Mouse (Mus musculus) gastrocnemius, postnatal 4 days (tissue): ENCODE measurements at regions not wholly inside any gene's neighbourhood (a gene's known extent, or its start where the extent isn't known, plus 50 kb on each side); places are given as distances from the start of the nearest gene placed in this dataset.

ENCODE experiments used
- DNase-seq, 2 experiments: peaks; one replicate each; pipeline ENCODE4 v3.0.0; 2021 to 2022; ENCODE audit warnings: low spot score in 2 of 2, mixed read lengths in 2 of 2

DNA sequence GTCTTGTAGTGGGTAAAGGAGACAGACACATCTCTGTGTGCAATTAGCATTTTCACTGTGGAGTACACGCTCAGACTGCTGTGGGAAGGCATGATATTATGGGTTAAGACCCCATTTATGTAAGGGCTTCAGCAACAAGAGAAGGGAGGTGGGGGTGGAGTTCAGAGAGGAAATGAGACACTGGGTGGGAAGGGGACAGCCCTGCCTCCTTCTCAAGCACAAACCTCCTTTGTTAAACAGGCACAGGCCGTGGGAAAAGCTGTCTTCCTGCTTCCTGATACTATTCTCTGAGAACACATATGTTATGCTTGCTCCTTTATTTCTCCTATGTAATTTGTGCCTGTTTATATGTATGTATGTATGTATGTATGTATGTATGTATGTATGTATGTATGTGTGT lies 237.4 kb upstream of the Cxcr4 start:
- no peak for DNase-seq

DNA sequence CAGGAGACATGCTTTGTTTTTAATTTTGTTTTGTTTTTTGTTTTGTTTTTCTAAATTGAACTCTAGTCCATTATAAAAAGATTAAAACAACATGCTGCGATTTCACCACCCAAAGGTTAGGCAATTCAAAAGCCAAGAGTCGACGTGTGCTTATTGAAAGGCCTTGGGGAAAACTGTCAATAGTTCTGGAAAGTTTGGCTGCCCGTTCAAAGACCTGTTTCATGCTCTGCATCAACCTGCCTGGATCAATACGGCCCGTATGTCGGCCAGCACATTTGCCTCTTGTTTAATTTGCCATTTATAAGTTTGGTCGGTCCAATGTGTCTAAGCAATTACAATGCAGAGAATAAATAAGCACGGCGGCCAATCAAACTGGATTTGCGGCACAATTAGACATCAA lies 234.3 kb upstream of the Cxcr4 start:
- DNase-seq: no peak

DNA sequence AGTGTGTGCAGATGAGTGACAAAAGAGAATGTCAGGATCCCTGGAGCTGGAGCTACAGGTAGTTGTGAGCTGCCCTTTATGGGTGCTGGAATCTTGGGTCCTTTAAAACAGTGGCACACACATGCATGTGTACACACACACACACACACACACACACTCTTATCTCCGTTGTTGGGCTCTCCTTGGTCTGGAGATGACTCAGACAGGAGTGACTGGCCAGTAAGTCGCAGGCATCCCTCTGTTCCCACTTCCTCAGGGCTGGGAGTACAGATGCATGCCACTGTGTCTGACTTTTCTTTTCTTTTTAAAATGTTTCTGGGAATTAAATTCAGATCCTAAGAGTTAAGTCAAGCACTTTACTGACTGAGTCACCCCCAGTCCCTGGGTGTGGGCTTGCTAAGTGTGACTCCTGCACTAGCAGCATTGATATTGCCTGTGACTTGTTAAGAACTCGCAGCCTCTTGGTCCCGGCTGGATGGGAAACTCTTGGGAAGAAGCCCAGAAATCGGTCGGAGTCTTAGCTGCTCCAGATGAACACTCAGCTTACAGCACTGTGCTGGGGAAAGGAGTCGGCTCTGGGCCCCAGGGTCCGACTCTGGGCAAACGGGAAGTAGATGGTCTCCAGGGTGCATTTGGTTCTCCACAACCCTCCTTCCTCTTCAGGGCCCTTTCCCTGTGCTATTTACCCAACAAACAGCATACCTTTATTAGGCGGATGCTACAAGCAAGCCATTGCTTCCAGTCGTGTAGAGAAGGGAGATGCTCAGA lies 233.0 kb upstream of the Cxcr4 start:
- DNase-seq: no peak

DNA sequence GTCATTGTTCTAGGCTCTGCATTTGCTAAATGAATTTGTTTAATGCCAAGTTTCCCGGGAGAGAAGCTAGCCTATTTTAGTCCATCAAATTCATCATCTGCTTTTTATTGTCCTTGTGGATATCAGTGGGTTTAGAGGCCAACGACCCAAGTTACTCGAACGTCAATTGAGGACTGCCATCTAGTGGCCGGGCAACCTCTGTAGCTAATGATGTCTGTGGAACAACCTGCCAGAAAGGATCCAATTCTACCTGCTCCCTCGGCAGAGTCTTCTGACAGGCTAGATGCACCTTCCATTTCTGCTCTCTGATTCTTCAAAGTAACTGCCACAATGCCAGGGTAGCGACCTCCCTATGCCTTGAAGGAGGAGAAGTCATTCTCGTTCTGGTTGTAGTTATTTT lies 232.1 kb upstream of the Cxcr4 start:
- peak; percentile 34 to 73 for DNase-seq

DNA sequence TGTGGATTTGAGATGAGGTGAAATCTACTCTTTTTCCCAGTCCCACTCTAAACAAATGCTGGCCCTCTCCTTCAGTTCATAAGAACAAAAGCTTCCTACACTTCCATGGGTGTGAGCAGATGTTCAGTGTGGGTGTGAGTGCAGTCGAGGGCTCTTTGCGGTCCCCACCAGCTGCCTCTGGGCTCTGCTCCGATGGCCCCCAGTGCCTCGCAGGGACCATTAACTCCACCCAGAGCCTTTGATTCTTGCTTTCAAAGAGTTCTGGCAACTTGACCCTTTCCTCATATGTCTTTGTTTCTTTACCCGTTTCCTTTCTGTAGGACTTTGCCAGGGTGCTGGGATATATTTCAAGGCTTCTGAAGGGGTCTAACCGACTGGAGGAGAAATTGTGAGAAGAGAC lies 229.9 kb upstream of the Cxcr4 start:
- no peak for DNase-seq

DNA sequence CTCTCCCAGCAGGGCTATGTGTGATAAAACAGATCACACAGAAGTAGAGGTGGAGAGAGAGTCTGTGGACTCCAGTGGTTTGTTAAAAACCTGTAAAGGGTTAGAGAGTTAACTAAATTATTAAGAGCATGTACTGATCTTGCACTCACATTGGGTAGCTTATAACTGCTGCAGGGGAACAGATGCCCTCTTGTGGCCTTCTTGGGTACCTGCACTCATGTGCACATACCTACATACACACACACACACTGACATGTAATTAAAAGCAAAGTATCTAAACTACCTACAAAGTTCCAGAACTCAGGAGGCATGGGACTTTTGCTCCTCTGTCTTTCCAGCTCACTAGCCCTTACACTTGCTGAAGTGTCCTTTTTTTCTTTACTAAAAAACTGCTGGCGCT lies 228.4 kb upstream of the Cxcr4 start:
- DNase-seq: no peak

DNA sequence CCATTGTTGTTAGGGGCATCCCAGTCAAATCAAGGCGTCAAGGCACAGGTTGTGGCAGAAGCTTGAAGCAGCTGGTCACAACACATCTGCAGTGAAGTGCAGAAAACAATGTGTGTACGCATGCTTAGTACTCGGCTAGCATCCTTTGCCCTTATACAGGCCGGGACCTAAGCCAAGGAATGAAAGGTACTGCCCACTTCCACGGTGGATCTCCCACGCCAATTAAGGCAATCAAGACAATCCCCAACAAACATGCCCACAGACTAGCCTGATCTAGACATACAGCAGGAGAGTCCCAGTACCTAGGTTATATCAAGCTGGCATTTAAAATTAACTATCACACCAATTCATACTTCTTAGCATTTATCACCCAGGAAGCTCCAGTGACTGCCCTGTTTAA lies 227.5 kb upstream of the Cxcr4 start:
- no peak for DNase-seq

DNA sequence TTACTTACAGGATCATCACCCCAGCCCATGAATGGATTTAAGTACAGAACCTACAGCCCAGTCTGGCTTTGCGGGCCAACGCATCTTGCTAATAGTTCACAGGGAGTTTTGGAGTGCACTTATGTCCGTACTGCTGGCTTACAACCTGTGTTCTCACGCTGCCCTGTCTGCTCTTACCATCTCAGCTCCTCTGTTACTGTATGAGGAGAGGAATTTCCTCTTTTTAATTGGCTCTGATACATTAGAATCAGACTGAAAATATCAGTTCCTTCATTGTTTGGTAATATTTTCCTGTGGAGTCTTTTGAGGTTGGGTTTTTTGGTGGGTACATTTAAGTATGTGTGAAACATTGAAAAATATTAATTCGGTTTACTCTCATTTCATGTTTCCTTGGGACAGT lies 221.3 kb upstream of the Cxcr4 start:
- DNase-seq: no peak

DNA sequence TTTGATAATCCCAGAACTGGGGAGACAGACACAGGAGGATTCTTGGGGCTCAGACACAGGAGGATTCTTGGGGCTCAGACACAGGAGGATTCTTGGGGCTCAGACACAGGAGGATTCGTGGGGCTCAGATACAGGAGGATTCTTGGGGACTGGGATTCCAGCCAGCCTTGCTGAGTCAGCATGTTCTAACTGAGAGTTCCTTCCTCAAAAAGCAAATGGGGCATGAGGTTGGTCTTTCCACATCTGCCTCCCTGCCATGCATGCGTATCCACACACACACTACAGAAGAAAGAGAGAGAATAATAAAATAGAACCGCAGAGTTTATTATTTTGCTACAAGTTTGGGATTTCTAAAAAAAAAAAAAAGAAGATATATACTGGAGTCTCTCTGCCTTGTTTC lies 218.8 kb upstream of the Cxcr4 start:
- DNase-seq: no peak

DNA sequence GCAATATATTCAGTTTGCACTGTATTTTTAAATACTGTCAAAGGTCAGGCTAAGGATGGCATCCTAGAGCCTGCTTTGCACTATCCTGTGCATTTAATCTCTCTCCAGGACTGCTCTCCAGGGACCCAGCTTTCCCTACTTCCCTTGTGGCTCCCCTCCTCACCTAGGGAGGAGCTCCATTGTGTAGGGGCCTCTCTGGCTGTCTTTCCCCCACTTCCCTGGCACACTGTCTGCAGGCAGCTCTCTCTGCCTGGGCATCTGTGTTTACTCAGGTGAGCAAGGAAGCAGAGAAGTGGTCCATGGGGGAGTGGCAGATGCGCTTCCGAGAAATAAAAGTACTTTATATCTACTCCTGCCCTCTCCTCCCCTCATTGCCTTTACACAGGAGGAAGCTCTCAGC lies 218.0 kb upstream of the Cxcr4 start:
- DNase-seq: no peak

DNA sequence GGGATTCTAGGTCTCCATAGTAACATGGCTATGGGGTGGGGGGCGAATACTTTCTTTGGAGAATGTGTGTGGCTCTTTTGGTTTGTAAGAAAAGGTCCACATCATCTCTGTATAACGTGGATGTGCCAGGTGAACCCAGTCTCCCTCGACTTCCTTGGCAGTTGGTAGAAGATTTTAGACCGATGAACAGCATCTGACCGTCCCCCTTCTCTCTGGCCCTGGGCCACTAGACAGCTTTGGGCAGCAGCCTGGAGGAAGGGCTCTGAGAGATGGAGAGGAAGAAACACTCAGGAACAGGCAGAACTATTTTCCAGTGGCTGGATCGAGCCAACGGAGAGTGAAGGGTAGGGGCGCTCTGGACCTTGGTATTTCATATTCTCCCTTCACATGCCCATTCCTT lies 217.5 kb upstream of the Cxcr4 start:
- no peak for DNase-seq

DNA sequence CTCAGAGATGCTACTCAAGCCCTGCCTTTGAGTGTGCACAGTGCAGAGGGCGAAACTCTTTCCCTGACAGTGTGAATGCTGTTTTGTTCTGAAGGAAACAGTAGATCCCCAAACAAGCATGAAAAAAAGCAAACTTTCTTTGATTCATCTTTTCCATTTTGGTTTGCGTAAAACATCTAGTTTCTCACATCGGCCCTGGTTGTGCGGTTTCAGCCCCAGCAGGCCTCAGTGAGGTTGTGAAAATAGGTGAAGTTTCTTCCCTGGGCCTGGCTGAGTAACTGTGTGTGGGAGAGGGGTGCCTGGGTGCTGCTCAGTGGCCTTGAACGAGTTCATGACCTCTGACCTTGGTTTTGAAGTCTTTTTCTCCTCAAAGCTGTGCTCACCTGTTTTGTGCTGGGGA lies 216.5 kb upstream of the Cxcr4 start:
- DNase-seq: no peak

DNA sequence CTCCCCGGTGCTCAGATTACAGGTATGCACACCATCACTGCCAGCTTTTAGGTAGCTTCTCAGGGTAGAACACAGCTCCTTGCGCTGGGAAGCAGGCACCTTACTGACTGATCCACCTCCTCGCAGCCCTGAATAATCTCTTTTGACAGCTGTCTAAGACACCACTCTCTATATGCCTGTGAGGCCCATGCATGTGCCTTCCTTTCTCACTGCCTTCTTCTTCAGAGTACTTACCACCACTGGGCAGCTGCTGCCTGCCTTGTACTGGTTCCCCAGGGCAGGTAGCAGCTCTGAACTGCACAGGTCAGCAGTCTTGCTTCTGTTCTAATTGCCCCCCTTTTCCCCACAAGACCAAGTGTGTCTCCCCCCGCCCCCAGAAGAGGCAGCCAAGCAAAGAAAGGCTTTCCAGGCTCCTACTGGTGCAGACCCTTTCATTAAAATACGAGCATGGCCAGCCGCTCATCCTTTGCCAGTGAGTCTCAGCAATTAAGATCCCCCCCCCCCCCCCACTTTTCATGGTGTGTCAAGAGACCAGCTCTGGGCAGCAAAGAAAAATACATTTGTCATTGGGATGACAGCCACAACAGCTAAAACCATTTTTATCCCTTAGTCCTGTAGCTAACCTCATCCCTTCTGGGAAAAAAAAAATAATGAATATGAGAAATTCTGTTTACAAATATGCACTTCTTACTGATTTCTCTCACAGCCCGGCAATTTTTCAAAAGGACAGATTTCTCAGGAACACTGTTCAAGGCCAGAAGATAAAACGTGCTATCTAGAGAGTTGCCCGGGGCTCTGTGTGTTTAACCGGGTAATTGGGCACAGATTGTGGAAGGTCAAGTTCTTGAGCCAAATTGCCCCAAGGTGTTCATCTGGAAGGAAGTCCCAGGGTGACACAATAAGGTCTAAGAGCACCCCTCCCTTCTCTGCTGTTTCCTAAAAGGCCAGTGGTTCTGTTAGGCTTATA lies 213.9 kb upstream of the Cxcr4 start:
- DNase-seq: no peak

DNA sequence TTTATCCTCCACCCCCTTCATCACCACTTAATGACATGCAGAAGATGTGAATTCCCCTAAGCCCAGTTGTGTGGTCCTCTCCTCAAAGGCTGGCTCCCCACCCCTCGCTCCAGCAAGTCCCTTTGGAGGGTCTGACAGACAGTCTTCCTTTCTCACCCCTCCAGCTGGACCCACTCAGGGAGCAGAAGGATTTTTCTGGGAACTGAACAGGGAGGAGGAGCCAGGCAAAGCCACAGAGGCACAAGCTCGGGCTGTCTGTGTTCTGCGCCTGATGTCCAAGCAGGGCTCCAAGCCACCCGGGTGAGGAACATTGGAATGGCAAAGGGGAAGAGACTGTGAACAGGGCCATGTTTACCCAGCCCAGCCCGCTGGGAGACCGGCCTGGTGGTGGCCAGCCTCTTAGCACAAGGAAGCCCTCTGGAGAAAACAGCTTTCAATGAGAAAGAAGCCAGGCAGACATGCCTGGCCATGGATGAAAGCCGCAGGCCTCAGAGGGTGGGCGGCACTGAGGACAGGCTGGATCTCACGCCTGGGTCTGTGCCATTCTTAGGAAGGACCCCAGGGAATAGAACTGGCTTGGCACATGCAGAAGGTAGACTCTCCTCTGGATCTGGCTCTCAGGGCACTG lies 211.5 kb upstream of the Cxcr4 start:
- DNase-seq: peak in 1 of 2 experiments; percentile 16

DNA sequence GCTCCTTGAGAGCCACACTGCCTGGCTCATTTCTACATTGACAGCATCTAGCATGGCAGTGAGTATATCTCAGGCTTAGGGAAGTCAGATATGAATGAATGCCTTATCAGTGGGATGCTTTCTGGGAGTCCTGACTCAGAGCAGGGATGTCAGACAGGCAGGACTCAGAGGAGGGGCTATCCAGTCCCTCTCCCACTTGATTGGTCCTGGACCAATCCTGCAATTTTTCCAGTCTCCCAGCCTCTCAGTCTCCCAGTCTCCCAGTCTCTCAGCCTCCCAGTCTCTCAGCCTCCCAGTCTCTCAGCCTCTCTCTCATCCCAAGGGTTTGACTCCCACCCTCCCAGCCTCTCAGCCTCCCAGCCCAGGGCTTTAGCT lies 211.0 kb upstream of the Cxcr4 start:
- no peak for DNase-seq

DNA sequence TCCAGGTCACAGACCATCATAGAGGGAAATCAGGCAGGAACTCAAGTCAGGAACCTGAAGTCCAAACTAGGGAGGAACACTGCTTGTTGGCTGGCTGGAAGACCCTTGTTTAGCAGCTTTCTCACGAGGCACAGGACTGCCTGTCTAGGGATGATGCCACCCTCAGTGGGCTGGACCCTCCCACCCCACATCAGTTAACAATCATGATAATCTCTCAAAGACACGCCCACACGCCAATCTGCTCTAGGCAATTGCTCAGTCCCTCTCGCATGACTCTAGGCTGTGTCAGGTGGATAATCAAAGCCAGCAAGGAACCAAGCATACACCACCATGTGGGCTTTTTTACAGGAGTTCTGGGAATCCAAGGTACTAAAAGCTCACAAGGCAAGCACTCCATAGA lies 206.6 kb upstream of the Cxcr4 start:
- DNase-seq: no peak

DNA sequence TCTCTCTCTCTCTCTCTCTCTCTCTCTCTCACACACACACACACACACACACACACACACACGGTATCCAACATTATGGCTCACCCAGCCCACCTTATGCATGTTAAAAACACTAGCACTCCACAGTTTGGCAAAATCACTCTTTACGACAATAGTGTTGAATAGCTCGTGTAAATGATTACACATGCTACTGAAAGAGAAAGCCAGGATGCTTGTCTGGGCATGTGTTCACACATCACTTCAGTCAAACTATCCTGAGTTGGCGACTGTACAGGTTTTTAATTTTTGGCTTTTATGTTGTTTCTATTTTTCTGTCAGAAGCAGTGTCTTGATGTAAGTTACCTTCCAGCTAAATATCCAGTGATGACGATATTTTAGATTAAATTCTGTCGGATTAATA lies 203.6 kb upstream of the Cxcr4 start:
- no peak for DNase-seq

DNA sequence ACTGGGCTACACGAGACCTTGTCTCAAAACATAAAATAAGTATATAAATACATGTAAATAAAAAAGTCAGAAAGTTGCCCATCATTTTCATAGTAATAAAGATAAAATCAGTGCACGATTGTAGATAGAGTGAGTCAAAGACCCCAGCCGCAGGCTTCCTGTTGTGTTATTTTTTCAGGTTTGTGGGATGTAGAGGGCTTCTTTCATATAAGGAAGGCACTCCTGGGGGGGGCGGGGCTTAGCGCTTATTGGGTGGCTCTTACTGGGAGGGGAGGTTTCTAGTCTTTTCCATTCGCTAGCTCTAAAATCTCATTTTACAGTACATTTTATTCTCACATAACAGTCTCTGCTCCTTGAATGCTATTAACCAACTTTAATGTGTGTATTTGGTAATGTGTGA lies 198.8 kb upstream of the Cxcr4 start:
- no peak for DNase-seq

DNA sequence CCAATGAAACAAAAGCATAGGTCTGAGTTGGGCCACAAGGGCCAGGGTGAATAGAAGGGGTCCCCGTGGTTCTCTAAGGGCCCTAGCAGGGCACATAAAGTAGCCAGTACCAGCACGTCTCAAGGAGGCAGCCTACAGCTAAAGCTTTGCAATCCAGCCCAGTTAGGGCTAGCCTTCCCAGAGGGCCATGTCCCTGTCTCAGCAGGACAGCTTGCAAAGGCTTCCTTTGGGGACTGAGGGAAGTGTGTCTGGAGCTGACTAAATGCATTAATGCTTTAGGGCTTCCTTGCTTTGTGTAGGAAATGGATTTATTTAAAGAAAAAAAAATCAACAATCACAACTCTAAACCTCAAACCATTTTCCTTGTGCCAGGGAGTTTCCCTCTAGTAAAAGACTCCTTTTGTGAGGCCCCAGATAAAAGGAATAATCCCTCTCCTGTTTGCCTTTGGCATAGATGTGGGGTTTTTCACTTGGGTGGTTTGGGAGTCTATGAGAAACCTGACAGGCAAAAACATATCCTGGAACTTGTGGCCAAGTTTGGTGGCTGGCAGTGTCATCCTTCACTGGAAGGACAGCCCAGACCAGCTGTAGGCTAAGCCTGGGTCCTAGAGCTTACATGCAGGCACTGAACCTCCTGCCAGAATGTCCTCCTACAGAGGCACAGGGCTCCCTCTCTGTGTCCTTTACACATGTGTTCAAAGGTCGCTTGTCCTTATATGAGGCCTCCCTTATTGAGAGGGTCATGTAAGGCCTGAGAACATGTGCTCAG lies 197.7 kb upstream of the Cxcr4 start:
- no peak for DNase-seq

DNA sequence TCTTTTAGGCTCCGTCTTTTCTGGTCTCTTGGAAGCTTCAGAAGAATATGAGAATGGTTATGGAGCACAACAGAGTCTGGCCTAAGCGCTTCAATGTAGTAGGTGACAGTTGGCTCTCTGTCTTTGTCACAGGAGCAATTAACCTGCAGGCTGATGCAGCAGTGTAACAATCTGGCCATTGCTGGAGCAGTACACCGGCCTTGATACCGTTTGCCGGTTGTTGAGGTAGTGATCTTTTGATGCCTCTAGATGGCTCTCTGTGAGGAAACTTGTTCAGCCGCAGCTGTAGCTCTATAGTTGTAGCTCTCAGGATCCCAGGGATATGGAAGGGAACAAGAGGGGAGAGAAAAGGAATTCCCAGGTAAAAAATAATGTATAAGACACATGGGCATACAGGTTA lies 196.1 kb upstream of the Cxcr4 start:
- DNase-seq: no peak

DNA sequence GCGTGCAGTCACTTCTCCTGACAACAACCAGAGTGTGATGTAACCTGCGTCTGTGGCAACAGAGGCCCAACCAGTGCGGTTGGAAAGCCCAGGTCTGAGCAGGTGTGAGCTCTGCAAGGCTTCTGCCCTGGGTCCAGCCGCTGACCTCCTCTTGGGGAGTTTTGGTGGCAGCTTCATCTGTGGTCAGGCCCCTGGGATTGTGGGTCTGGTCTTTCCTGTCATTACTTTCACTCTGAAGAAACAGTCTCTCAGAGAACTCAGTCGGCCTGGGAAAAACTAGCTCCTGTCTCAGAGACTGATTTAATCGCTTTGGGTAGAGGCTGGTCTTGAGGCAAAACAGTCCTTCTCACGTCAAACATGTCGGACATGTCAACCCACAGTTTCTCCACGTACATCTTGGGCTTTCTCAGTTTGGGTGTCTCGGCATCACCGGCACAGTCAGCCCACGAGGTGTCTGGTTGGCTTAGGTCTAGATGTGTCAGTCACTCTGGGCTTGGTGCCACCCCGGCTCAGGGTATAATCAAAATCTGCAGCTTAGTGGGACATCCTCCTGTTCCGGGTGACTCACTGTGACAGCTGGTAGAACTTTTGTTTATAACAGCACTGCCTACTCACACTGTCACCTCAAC lies 195.0 kb upstream of the Cxcr4 start:
- DNase-seq: no peak
